Mouse (Mus musculus): ENCODE measurements around the gene Mmel1.

DNA sequence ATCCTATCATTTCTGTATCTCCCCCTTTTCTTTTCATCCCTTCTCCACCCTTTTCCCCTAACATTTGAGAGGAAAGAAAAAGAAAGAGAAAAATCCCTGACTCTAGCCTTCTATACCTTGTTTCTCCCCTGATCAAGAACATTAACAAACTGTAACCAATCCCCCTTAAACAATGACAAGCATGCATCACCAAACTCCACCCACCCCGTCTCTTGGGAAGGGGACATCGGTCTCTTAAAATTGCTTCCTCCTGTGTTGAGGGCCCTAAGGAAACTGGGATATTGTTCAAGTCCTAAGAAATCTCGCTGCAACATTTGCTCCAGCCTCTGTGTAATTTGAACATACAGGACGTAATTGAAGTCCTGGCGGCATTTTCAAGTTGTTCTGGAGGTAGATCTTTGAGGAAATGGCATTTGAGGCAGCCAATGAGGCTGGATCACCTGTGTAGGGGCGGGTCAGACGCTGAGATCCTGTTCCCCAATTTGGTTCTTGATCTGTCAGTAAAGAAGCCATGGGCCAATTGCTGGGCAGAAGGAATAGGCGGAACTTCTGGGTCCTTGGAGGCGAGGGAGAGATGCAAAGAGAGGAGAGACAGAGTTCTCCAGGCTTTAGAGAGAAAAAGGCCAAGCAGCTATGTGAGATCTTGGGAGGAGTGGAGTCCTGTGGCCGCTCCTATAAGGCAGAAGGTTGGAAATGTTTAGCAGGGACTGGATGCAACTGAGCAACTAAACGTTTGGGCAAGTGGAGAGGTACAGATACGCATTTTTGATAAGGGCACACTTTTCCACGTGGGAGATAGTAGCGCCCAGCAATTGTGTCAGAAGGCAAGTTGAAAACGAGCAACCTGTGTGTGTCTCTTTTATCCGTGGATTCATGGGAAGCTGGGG, 35.0 kb downstream of the Mmel1 start:
- no peak for TF ChIP-seq POLR2A (IDR thresholded peaks at IDR 0.05; ENCODE audit: insufficient read length, low read depth)
- TF ChIP-seq USF1 (IDR thresholded peaks at IDR 0.05; ENCODE audit: low read depth) = no peak
- no peak for TF ChIP-seq POLR2AphosphoS2 (IDR thresholded peaks at IDR 0.05; ENCODE audit: insufficient read length, low read depth)
- no peak for TF ChIP-seq E2F4 (IDR thresholded peaks at IDR 0.05; ENCODE audit: insufficient read depth)
- TF ChIP-seq TCF3 (IDR thresholded peaks at IDR 0.05; ENCODE audit: insufficient read length, low read depth) = no peak
- no peak for TF ChIP-seq MYOG (IDR thresholded peaks at IDR 0.05; ENCODE audit: control insufficient read depth in 1 of 3, insufficient read depth in 1 of 3, insufficient read length in 2 of 3, low read depth in 2 of 3)
- TF ChIP-seq MYOD1 (IDR thresholded peaks at IDR 0.05; ENCODE audit: control insufficient read depth in 1 of 3, insufficient read length in 2 of 3, low read depth in 2 of 3) = no peak
